Mouse (Mus musculus) hindbrain, embryonic 14.5 days (tissue): ENCODE measurements at regions not wholly inside any gene's neighbourhood (a gene's known extent, or its start where the extent isn't known, plus 50 kb on each side); places are given as distances from the start of the nearest gene placed in this dataset.

Source experiments
- ATAC-seq: fragments of 200-750 bp; cut with Nextera tagmentation; 2 replicates; pipeline ENCODE4 v1.8.0; 2017; ENCODE audit warnings: moderate number of reproducible peaks, mild to moderate bottlenecking, moderate TSS enrichment, moderate library complexity; ENCODE audit not compliant: low FRiP score
- DNase-seq: peaks from one replicate; pipeline ENCODE4 v3.0.0-alpha.2; 2015; ENCODE audit warnings: low spot score
- H3K27ac ChIP-seq: fragments of 300-500 bp; sonication (generic); 2 replicates; pipeline ENCODE4 v1.5.1; 2014; ENCODE audit warnings: mild to moderate bottlenecking, moderate library complexity
- H3K27me3 ChIP-seq: fragments of 300-500 bp; sonication (generic); 2 replicates; pipeline ENCODE4 v1.6.1; 2014; ENCODE audit warnings: mild to moderate bottlenecking, low read length, mixed read lengths; ENCODE audit not compliant: control insufficient read depth, insufficient read depth
- H3K36me3 ChIP-seq: fragments of 300-500 bp; sonication (generic); replicated peaks from 2 replicates; pipeline ENCODE4 v1.6.1; 2014; ENCODE audit not compliant: control insufficient read depth, insufficient read depth
- H3K4me1 ChIP-seq: fragments of 300-500 bp; sonication (generic); replicated peaks from 2 replicates; pipeline ENCODE4 v1.6.1; 2014; ENCODE audit warnings: antibody characterized with exemption, low read length, mixed read lengths; ENCODE audit not compliant: control insufficient read depth, insufficient read depth
- H3K4me2 ChIP-seq: fragments of 300-500 bp; sonication (generic); replicated peaks from 2 replicates; pipeline ENCODE4 v1.6.1; 2014; ENCODE audit warnings: mild to moderate bottlenecking, moderate library complexity
- H3K4me3 ChIP-seq: fragments of 300-500 bp; sonication (generic); replicated peaks from 2 replicates; pipeline ENCODE4 v1.5.1; 2014; ENCODE audit warnings: mild to moderate bottlenecking, low read length
- H3K9ac ChIP-seq: fragments of 300-500 bp; sonication (generic); 2 replicates; pipeline ENCODE4 v1.6.1; 2014
- H3K9me3 ChIP-seq: fragments of 300-500 bp; sonication (generic); 2 replicates; pipeline ENCODE4 v1.6.1; 2016; ENCODE audit warnings: low read length; ENCODE audit not compliant: control insufficient read depth
- WGBS: fragments of 180-500 bp; shearing (Covaris S2); extraction: QIAGEN DNeasy Blood & Tissue Kit; methylation state at CpG from one replicate; pipeline ENCODE4 v1.1.7; 2014; 5-methylcytosine and 5-hydroxymethylcytosine counted together

- no peaks in the 10 kb centered on the region for H3K36me3 ChIP-seq
- H3K4me3 ChIP-seq = no peak overlapping the region
- 94% methylated on average over 3 of the region's 3 CpGs for WGBS
- H3K9me3 ChIP-seq = no peaks in the 10 kb centered on the region
- ATAC-seq (no peak), DNase-seq (no peak)
- H3K4me1 ChIP-seq = peaks cover 7% of the 10 kb centered on the region; the same call in 1 of the 2 replicates
- no peak overlapping the region for H3K27ac ChIP-seq
- no peak overlapping the region for H3K9ac ChIP-seq
- H3K27me3 ChIP-seq = no peaks in the 10 kb centered on the region
- H3K4me2 ChIP-seq = no peak overlapping the region
Observed at GRCm38 (mm10) chr2:75458898-75459297, 200.2 kb upstream of the Hnrnpa3 start.

DNA sequence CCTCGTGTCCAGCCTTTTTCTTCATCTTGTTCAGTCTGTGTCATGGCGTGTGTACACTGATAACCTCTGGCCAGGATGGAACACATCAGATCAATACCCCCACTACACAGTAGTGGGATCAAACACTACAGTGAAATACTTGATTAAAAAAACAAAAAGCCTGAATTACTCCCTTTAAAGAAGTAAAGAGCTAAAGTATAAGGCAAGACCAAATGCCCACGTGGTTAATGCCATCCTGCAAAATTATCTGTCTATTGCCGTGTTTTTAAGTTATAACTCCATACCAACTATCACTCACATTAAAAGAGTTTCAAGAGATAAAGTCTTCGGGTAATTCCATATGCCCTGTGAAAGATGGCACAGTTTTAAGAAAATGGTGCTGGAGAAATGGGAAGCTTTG lies 198.6 kb upstream of the Hnrnpa3 start:
- Histone ChIP-seq H3K4me3 (no peak overlapping the region), H3K4me1 (peaks cover 7% of the 10 kb centered on the region; the same call in 1 of the 2 replicates), H3K27ac (no peak overlapping the region), H3K36me3 (no peaks in the 10 kb centered on the region), H3K9ac (no peak overlapping the region), H3K9me3 (no peaks in the 10 kb centered on the region), H3K27me3 (no peaks in the 10 kb centered on the region), H3K4me2 (no peak overlapping the region)
- WGBS = 91% methylated on average over 5 of the region's 5 CpGs
- DNase-seq = no peak
- ATAC-seq = no peak

GRCm38 (mm10) chr2:75461019-75461418 lies 198.0 kb upstream of the Hnrnpa3 start:
- Histone ChIP-seq H3K4me2 (no peak overlapping the region), H3K9me3 (no peaks in the 10 kb centered on the region), H3K36me3 (no peaks in the 10 kb centered on the region), H3K9ac (no peak overlapping the region), H3K4me1 (peaks cover 7% of the 10 kb centered on the region; the same call in 1 of the 2 replicates), H3K27me3 (no peaks in the 10 kb centered on the region), H3K4me3 (no peak overlapping the region), H3K27ac (0 out of 2 replicates have a peak overlapping the region, but pooled peaks have one; percentile 41)
- 70% methylated on average over 5 of the region's 5 CpGs for WGBS
- ATAC-seq (no peak), DNase-seq (no peak)

DNA sequence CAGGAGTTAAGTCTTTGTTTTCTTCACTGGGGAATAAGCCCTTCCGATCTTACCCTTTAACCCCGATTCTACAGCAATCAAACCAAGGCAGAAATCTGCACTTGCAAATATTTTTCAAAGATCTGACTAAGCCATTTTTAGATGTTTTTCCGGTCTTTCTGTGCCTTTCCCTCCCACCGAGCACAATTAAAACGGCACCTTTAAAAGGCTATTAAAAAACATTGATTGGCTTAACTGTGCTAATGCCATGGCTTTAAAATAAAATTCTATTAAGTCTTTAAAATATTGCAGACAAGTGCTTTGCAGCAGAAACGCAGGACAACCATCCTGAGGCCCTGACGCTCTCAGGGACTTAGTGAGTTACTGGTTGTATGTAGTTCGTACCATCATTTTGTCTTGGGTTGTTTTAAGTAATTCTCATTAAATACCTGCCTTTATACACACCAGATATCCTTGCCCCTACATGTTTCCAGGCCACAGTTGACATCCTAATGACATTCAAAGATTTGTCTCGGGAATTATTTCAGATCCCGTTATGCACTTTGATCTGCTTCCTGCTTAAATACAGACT lies 197.6 kb upstream of the Hnrnpa3 start:
- ATAC-seq (no peak), DNase-seq (no peak)
- Histone ChIP-seq H3K27me3 (no peaks in the 10 kb centered on the region), H3K9ac (no peak overlapping the region), H3K4me2 (no peak overlapping the region), H3K27ac (0 out of 2 replicates have a peak overlapping the region, but pooled peaks have one; percentile 41), H3K36me3 (no peaks in the 10 kb centered on the region), H3K4me3 (no peak overlapping the region), H3K4me1 (peaks cover 7% of the 10 kb centered on the region; the same call in 1 of the 2 replicates), H3K9me3 (no peaks in the 10 kb centered on the region)
- 62% methylated on average over 10 of the region's 10 CpGs for WGBS

DNA sequence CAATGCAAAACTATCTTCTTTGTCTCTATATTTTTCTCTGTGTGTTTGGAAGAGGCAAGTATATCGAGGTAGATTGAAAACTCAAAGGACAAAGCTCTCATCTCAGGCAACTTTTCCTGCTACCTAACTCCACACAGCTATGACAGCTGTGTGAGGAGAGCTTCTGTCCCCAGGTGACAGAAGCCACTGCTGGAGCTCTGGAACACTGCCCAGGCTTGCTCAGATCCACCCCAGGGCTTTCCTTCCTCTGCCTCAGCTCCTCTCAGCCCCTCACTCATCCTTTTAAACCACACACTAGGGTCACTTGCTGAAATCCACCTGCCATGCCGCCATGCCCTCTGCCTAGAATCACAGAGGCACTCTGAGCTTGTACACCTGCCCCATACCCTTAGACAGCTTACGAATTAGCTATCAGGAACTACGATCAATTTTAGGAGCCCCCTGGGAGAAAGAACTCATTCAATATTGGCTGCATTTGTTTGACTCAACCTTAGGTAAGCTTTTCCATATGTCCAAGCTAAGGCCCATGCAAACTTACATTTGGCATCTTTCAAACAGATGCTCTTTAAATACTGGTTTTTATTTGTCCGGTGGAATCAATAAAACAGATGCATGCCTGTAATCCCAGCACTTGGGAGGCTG lies 196.9 kb upstream of the Hnrnpa3 start:
- no peaks in the 10 kb centered on the region for H3K27me3 ChIP-seq
- no peak overlapping the region for H3K9ac ChIP-seq
- peaks cover 7% of the 10 kb centered on the region; the same call in 1 of the 2 replicates for H3K4me1 ChIP-seq
- WGBS = 63% methylated on average over 5 of the region's 5 CpGs
- H3K27ac ChIP-seq = no peak overlapping the region
- no peak for DNase-seq
- ATAC-seq = no peak
- no peaks in the 10 kb centered on the region for H3K9me3 ChIP-seq
- no peak overlapping the region for H3K4me3 ChIP-seq
- H3K4me2 ChIP-seq = no peak overlapping the region
- no peaks in the 10 kb centered on the region for H3K36me3 ChIP-seq

- Histone ChIP-seq H3K36me3 (no peaks in the 10 kb centered on the region), H3K9me3 (no peaks in the 10 kb centered on the region), H3K9ac (no peak overlapping the region), H3K4me3 (no peak overlapping the region), H3K27ac (no peak overlapping the region), H3K4me1 (peaks cover 7% of the 10 kb centered on the region; the same call in 1 of the 2 replicates), H3K27me3 (no peaks in the 10 kb centered on the region), H3K4me2 (no peak overlapping the region)
- DNase-seq (no peak), ATAC-seq (no peak)
- WGBS = 71% methylated on average over 9 of the region's 9 CpGs
Observed at GRCm38 (mm10) chr2:75463091-75463490, 196.0 kb upstream of the Hnrnpa3 start.

GRCm38 (mm10) chr2:75464429-75464828 lies 194.6 kb upstream of the Hnrnpa3 start:
- ATAC-seq (no peak), DNase-seq (no peak)
- H3K27ac ChIP-seq = no peak overlapping the region
- H3K4me1 ChIP-seq = peaks cover 7% of the 10 kb centered on the region; the same call in 1 of the 2 replicates
- no peak overlapping the region for H3K4me2 ChIP-seq
- H3K9me3 ChIP-seq = no peaks in the 10 kb centered on the region
- no peak overlapping the region for H3K9ac ChIP-seq
- 58% methylated on average over 2 of the region's 2 CpGs for WGBS
- no peaks in the 10 kb centered on the region for H3K36me3 ChIP-seq
- H3K27me3 ChIP-seq = no peaks in the 10 kb centered on the region
- no peak overlapping the region for H3K4me3 ChIP-seq

GRCm38 (mm10) chr2:75468851-75469250 lies 190.2 kb upstream of the Hnrnpa3 start:
- H3K4me2 ChIP-seq = no peak overlapping the region
- H3K4me1 ChIP-seq = peaks cover 10% of the 10 kb centered on the region
- WGBS = 73% methylated on average over 8 of the region's 8 CpGs
- no peaks in the 10 kb centered on the region for H3K36me3 ChIP-seq
- DNase-seq = no peak
- H3K27ac ChIP-seq = no peak overlapping the region
- no peaks in the 10 kb centered on the region for H3K27me3 ChIP-seq
- H3K4me3 ChIP-seq = no peak overlapping the region
- H3K9me3 ChIP-seq = no peaks in the 10 kb centered on the region
- no peak for ATAC-seq
- no peak overlapping the region for H3K9ac ChIP-seq

DNA sequence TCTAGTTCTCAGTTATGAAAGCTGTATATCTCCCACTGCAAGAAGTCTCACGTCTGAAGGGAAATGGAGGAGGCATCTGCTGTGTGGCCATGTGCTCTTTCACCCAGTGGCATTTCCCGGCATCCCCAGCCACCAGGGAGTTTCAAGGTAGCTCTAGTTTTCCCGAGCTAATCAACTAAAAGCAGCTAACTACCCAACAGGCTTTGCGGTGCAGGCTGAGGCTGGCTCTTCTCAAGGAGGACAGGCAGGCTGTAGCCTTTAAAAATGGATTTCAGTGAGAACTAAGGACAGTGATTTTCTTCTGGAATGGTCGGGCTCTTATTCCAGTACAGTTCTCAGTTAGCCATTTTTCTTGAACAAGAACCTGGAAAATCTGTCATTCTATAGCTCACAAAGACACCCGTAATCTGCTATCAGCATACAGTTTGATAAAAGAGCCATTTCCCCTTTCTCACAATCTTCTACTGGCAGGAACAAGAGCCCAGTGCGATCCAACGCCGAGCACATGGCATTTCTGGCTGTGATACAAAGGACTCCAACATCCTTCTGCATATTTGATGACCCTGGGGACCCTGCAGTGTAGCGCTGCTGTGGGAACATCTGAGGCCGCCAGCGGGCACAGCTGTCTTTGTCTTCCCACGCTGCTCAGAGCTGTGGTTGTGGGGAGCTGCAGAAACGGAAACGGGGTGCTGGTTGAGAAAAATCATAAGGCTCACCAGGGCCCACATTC lies 188.9 kb upstream of the Hnrnpa3 start:
- ATAC-seq (peak; percentile 88), DNase-seq (peak; percentile 73)
- peak overlapping the region; percentile 41 for H3K9ac ChIP-seq
- peak overlapping the region; percentile 82 for H3K27ac ChIP-seq
- WGBS = 12% methylated on average over 15 of the region's 15 CpGs
- peak overlapping the region; percentile 25 for H3K4me2 ChIP-seq
- no peaks in the 10 kb centered on the region for H3K9me3 ChIP-seq
- no peaks in the 10 kb centered on the region for H3K36me3 ChIP-seq
- H3K4me3 ChIP-seq = no peak overlapping the region
- no peaks in the 10 kb centered on the region for H3K27me3 ChIP-seq
- peaks cover 10% of the 10 kb centered on the region for H3K4me1 ChIP-seq
